Comparison of ENCODE assay signal across 8 mouse cellular contexts in the genomic region with DNA sequence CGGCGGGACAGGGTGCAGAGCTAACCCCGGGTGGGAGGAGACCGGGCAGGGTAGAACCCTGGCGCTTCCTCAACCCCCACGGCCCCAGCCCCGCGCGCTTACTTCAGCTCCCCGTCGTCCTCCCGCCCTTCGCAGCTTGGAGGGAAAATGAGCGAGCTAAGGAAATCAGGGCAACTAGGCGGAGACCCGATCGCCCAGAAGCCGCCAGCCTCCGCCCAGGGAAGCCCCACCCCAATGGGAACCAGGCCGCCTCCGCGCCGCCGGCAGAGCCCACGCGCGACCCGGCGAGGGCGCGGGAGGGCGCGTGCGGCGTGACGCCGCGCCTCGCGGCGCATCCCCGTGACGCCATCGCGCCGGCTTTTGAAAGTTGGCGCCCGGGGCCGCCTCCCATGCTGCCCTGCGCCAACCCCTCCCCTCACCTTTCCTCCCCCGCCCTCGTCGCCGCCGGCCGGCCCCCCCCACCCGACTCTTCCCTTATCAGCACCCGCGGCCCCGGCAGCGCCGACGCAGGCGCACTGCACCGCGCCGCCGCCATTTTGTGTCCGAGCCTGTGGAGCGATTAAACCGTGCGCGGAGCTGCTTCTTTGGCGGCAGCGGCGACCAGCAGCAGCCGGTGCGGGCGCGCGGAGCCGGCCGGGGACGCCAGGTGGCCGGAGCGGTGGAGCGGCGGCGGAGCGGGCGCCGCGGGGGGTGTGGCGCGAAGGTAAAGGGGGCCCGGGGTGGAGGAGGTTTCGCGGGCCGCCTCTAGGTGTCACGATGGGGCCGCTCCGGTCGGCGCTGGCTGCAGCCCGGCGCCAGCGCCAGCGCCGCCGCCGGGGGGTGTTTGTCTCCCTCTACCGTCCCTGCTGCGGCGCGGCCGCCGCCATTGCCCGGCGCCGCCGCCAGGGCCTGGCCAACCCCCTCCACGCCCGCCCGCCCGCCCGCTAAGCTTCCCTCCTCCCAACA. TPM values are rescaled to one million over a fixed set of nuclear protein-coding genes. Genes with fewer than 3 reads are reported as not detected.
A peak's percentile ranks its signal among the peaks of the same experiment; 100 is the strongest.
DNase-seq lines count a peak whose midpoint lies in the region; ATAC-seq and TF ChIP-seq lines count a peak whose summit lies in the region.

A gene (plus strand): TSS at position 551 of the 945 bp plus-strand sequence.

- peak within 1 kb of the TSS; percentile 78 for H3K4me2 ChIP-seq in forebrain, embryonic 15.5 days (replicated peaks)
- H3K4me2 ChIP-seq in lung, embryonic 14.5 days = peak within 1 kb of the TSS; percentile 73

- TF ChIP-seq CTCF in layer of hippocampus, adult 2 months (conservative IDR thresholded peaks at IDR 0.05) = peak; percentile 77
- TF ChIP-seq CTCF in lung, embryonic 14.5 days (IDR thresholded peaks at IDR 0.05; ENCODE audit: low read depth) = peak; percentile 24; the same call in 1 of the 2 replicates
- TF ChIP-seq CTCF in olfactory bulb, adult 2 months (IDR thresholded peaks at IDR 0.05; ENCODE audit: insufficient read depth, low read depth, low read length) = 0 out of 2 replicates have a peak, but pooled peaks have one; percentile 9
- TF ChIP-seq CTCF in thymus, adult 2 months (IDR thresholded peaks at IDR 0.05; ENCODE audit: borderline replicate concordance, control insufficient read depth, extremely low read depth, insufficient read depth, low read length, poor library complexity) = peak; percentile 79

- peak; percentile 92 for ATAC-seq in forebrain, embryonic 15.5 days (replicated peaks)
- peak; percentile 93 for ATAC-seq in lung, embryonic 14.5 days (ENCODE audit: insufficient read depth)

- WGBS in forebrain, embryonic 15.5 days = under 1% methylated on average over 114 of the region's 126 CpGs
- WGBS in lung, embryonic 14.5 days = under 1% methylated on average over 120 of the region's 126 CpGs
- WGBS in olfactory bulb, adult 2 months = under 1% methylated on average over 121 of the region's 126 CpGs
- WGBS in thymus, adult 2 months = under 1% methylated on average over 125 of the region's 126 CpGs

- H3K4me3 ChIP-seq in forebrain, embryonic 15.5 days = peak within 1 kb of the TSS; percentile 93
- H3K4me3 ChIP-seq in layer of hippocampus, adult 2 months = peak within 1 kb of the TSS; percentile 75
- H3K4me3 ChIP-seq in lung, embryonic 14.5 days (ENCODE audit: low read depth, low read length) = peak within 1 kb of the TSS; percentile 94
- peak within 1 kb of the TSS; percentile 80 for H3K4me3 ChIP-seq in olfactory bulb, adult 2 months (ENCODE audit: insufficient read depth, low read depth, low read length)
- peak within 1 kb of the TSS; percentile 86 for H3K4me3 ChIP-seq in thymus, adult 2 months (ENCODE audit: control insufficient read depth, insufficient read depth, low read length)

- H3K27ac ChIP-seq in forebrain, embryonic 15.5 days (replicated peaks) = peak within 1 kb of the TSS; percentile 100
- peak within 1 kb of the TSS; percentile 100 for H3K27ac ChIP-seq in layer of hippocampus, adult 2 months
- H3K27ac ChIP-seq in lung, embryonic 14.5 days (ENCODE audit: low read depth) = peak within 1 kb of the TSS; percentile 100
- H3K27ac ChIP-seq in olfactory bulb, adult 2 months (ENCODE audit: insufficient read depth, low read depth, low read length) = peak within 1 kb of the TSS; percentile 94
- peak within 1 kb of the TSS; percentile 98 for H3K27ac ChIP-seq in thymus, adult 2 months (ENCODE audit: control insufficient read depth, insufficient read depth, low read length)

- H3K9me3 ChIP-seq in forebrain, embryonic 15.5 days = no peaks in the 10 kb centered on the region
- H3K9me3 ChIP-seq in lung, embryonic 14.5 days (ENCODE audit: low read depth, low read length) = no peaks in the 10 kb centered on the region

- peak; percentile 94 for DNase-seq in ES-CJ7 (ENCODE audit: low read depth, low spot score)
- peak; percentile 89 for DNase-seq in cerebellum, adult 11 months
- DNase-seq in heart, postnatal 25 days (ENCODE audit: low spot score) = peak; percentile 83
- DNase-seq in layer of hippocampus, adult 2 months (ENCODE audit: low spot score in 2 of 2) = peak; percentile 87
- peak; percentile 94 for DNase-seq in lung, embryonic 14.5 days
- peak; percentile 95 for DNase-seq in thymus, adult 2 months

- no peaks in the 10 kb centered on the region for H3K27me3 ChIP-seq in forebrain, embryonic 15.5 days
- H3K27me3 ChIP-seq in lung, embryonic 14.5 days (ENCODE audit: insufficient read depth, low read length) = no peaks in the 10 kb centered on the region
- no peaks in the 10 kb centered on the region for H3K27me3 ChIP-seq in thymus, adult 2 months (ENCODE audit: control insufficient read depth, insufficient read depth, low read length)

- TF ChIP-seq POLR2A in olfactory bulb, adult 2 months (IDR thresholded peaks at IDR 0.05; ENCODE audit: insufficient read depth, low read depth, low read length) = peak; percentile 45; the same call in 1 of the 2 replicates
- peak; percentile 88 for TF ChIP-seq POLR2A in thymus, adult 2 months (IDR thresholded peaks at IDR 0.05; ENCODE audit: control insufficient read depth, extremely low read depth, insufficient read depth, low read length, poor library complexity)

- intact Hi-C loops in heart, postnatal 25 days (cut with DNase I) = loop anchor here (2.0 to 5.0 kb wide), 2 partner anchors 39 to 51 kb away; a partner anchor contains a TSS

- peak within 1 kb of the TSS; percentile 98 for H3K9ac ChIP-seq in forebrain, embryonic 15.5 days (replicated peaks)
- H3K9ac ChIP-seq in lung, embryonic 14.5 days = peak within 1 kb of the TSS; percentile 99

- peaks cover 43% of the 10 kb centered on the region for H3K4me1 ChIP-seq in forebrain, embryonic 15.5 days
- 0 out of 2 replicates have a peak, but pooled peaks cover 10% of the 10 kb centered on the region for H3K4me1 ChIP-seq in lung, embryonic 14.5 days (ENCODE audit: insufficient read depth)
- H3K4me1 ChIP-seq in olfactory bulb, adult 2 months (ENCODE audit: control insufficient read depth, insufficient read depth, low read length) = peaks cover 5% of the 10 kb centered on the region
- H3K4me1 ChIP-seq in thymus, adult 2 months (replicated peaks; ENCODE audit: control insufficient read depth, insufficient read depth, low read length) = peaks cover 9% of the 10 kb centered on the region

- H3K36me3 ChIP-seq in forebrain, embryonic 15.5 days = no peaks in the 10 kb centered on the region
- peaks cover 6% of the 10 kb centered on the region; the same call in 1 of the 2 replicates for H3K36me3 ChIP-seq in lung, embryonic 14.5 days (ENCODE audit: insufficient read depth)
- peaks cover 5% of the 10 kb centered on the region; the same call in 1 of the 2 replicates for H3K36me3 ChIP-seq in thymus, adult 2 months (ENCODE audit: control insufficient read depth, insufficient read depth, low read length)

RNA-seq across cellular contexts. Expression of the gene that starts here (rescaled TPM):
- 150 and 152 TPM in 2 replicates for polyA plus RNA-seq in forebrain, embryonic 15.5 days (2015; fragmentation: Nextera tagmentation; extraction: Ambion mirVana)
- total RNA-seq in heart, postnatal 25 days (2021) = 10 to 100 TPM; 36.4 to 43.6 TPM
- 10 to 100 TPM; 70.4 to 82.6 TPM for total RNA-seq in layer of hippocampus, adult 2 months (2021)
- polyA plus RNA-seq in lung, embryonic 14.5 days (2014; fragmentation: Nextera tagmentation; extraction: Ambion mirVana) = 127 and 129 TPM in 2 replicates
- polyA plus RNA-seq in olfactory bulb, adult 2 months (2012; ENCODE audit: insufficient read depth, insufficient read length, low replicate concordance, missing spikeins) = 898 TPM in 1 of 2 replicates, not detected in the other
- polyA plus RNA-seq in thymus, adult 2 months (2012; rRNA removed) = 67.0 and 89.4 TPM in 2 replicates

Comparison
In these comparisons a context has a peak if more than half of its experiments do, and no peak if none do; other contexts are left out.
1. Peak in every context shown above with its lines: DNase-seq, ATAC-seq, H3K4me3 ChIP-seq and H3K27ac ChIP-seq.
2. CTCF ChIP-seq: peak in every context shown above with its lines; median percentile 79 in thymus, adult 2 months; 77 in layer of hippocampus, adult 2 months; 24 in lung, embryonic 14.5 days; 9 in olfactory bulb, adult 2 months.